15 mouse cellular contexts compared by ENCODE assay signal in the genomic region with DNA sequence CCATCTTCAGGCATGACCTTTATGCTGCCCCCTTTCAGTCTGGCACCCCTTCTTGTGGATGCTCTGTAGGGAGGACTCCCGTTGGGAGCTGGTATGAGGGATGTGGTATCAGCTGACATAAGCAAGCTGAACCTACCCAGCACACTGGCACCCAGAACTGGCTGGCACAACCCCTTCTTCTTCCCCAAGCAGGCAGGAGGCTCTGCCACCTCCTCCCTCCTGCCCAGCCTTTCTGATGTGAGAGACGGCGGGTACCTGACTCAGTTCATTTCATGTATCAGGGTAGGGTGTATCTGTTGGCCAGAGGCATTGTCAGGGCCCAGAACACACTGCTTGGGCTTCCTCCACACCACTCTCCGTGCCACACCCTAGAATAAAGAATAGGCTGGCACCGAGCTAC. TPM values are rescaled to one million over a fixed set of nuclear protein-coding genes. Genes with fewer than 3 reads are reported as not detected.
DNase-seq lines count a peak whose midpoint lies in the region; ATAC-seq lines count a peak whose summit lies in the region.
"Had no signal": no experiment of that assay in that cellular context is flagged by ENCODE, and none has a peak within 500 bp of the region (broad histone marks: within the 10 kb centered on the region; RNA-seq: fewer than 3 reads in every experiment).

No protein-coding gene starts in this region.

- WGBS in forebrain, embryonic 13.5 days, result 77% methylated on average over 5 of the region's 5 CpGs
- 92% methylated on average over 5 of the region's 5 CpGs for WGBS in forebrain, embryonic 11.5 days
- WGBS in hindbrain, embryonic 16.5 days, result 87% methylated on average over 5 of the region's 5 CpGs
- 91% methylated on average over 5 of the region's 5 CpGs for WGBS in hindbrain, embryonic 12.5 days
- WGBS in neural tube, embryonic 12.5 days, result 84% methylated on average over 5 of the region's 5 CpGs
- WGBS in heart, embryonic 10.5 days, result 78% methylated on average over 5 of the region's 5 CpGs

- no peaks in the 10 kb centered on the region for H3K9me3 ChIP-seq in forebrain, embryonic 13.5 days (replicated peaks)
- H3K9me3 ChIP-seq in forebrain, embryonic 11.5 days (ENCODE audit: control insufficient read depth, low read length), result no peaks in the 10 kb centered on the region
- H3K9me3 ChIP-seq in hindbrain, embryonic 16.5 days (ENCODE audit: control insufficient read depth, low read length), result no peaks in the 10 kb centered on the region
- H3K9me3 ChIP-seq in hindbrain, embryonic 12.5 days (replicated peaks), result no peaks in the 10 kb centered on the region
- no peaks in the 10 kb centered on the region for H3K9me3 ChIP-seq in neural tube, embryonic 12.5 days
- no peaks in the 10 kb centered on the region for H3K9me3 ChIP-seq in heart, embryonic 10.5 days
- H3K9me3 ChIP-seq: midbrain, embryonic 15.5 days had no signal

- H3K27ac ChIP-seq in forebrain, embryonic 13.5 days, result peak overlapping the region; percentile 1; the same call in 1 of the 2 replicates
- H3K27ac ChIP-seq in forebrain, embryonic 11.5 days (ENCODE audit: low read depth, low read length), result no peak overlapping the region
- H3K27ac ChIP-seq in hindbrain, embryonic 16.5 days (ENCODE audit: low read depth, low read length), result peak overlapping the region; percentile 44; the same call in 1 of the 2 replicates
- no peak overlapping the region for H3K27ac ChIP-seq in hindbrain, embryonic 12.5 days
- H3K27ac ChIP-seq in neural tube, embryonic 12.5 days, result no peak overlapping the region
- H3K27ac ChIP-seq in heart, embryonic 10.5 days, result no peak overlapping the region
- H3K27ac ChIP-seq: gastrocnemius, adult 2 months; liver, embryonic 14.5 days had no signal

- H3K36me3 ChIP-seq in forebrain, embryonic 13.5 days (ENCODE audit: poor library complexity, severe bottlenecking), result peaks cover 25% of the 10 kb centered on the region
- H3K36me3 ChIP-seq in forebrain, embryonic 11.5 days (ENCODE audit: control insufficient read depth, insufficient read depth, low read length), result no peaks in the 10 kb centered on the region
- H3K36me3 ChIP-seq in hindbrain, embryonic 16.5 days (ENCODE audit: control insufficient read depth, insufficient read depth, low read length), result peaks cover 8% of the 10 kb centered on the region; the same call in 1 of the 2 replicates
- peaks cover 18% of the 10 kb centered on the region for H3K36me3 ChIP-seq in hindbrain, embryonic 12.5 days
- peaks cover 12% of the 10 kb centered on the region; the same call in 1 of the 2 replicates for H3K36me3 ChIP-seq in neural tube, embryonic 12.5 days
- no peaks in the 10 kb centered on the region for H3K36me3 ChIP-seq in heart, embryonic 10.5 days

- H3K4me2 ChIP-seq in forebrain, embryonic 13.5 days, result no peak overlapping the region
- no peak overlapping the region for H3K4me2 ChIP-seq in forebrain, embryonic 11.5 days (ENCODE audit: low read depth, low read length, severe bottlenecking)
- no peak overlapping the region for H3K4me2 ChIP-seq in hindbrain, embryonic 16.5 days (ENCODE audit: low read length)
- H3K4me2 ChIP-seq in hindbrain, embryonic 12.5 days (replicated peaks), result no peak overlapping the region
- no peak overlapping the region for H3K4me2 ChIP-seq in neural tube, embryonic 12.5 days (replicated peaks)
- H3K4me2 ChIP-seq: heart, embryonic 11.5 days; lung, embryonic 14.5 days; midbrain, embryonic 15.5 days had no signal

- ATAC-seq in forebrain, embryonic 13.5 days, result no peak
- no peak for ATAC-seq in forebrain, embryonic 11.5 days (replicated peaks; ENCODE audit: low FRiP score)
- ATAC-seq in hindbrain, embryonic 16.5 days, result no peak
- no peak for ATAC-seq in hindbrain, embryonic 12.5 days (ENCODE audit: low FRiP score)
- ATAC-seq in neural tube, embryonic 12.5 days (ENCODE audit: low FRiP score, low read depth), result 0 out of 2 replicates have a peak, but pooled peaks have one; percentile 23
- ATAC-seq: intestine, embryonic 16.5 days had no signal

- no peak overlapping the region for H3K9ac ChIP-seq in forebrain, embryonic 13.5 days
- H3K9ac ChIP-seq in forebrain, embryonic 11.5 days (ENCODE audit: low read length), result no peak overlapping the region
- H3K9ac ChIP-seq in hindbrain, embryonic 16.5 days (ENCODE audit: low read depth, low read length), result no peak overlapping the region
- H3K9ac ChIP-seq in hindbrain, embryonic 12.5 days, result no peak overlapping the region
- no peak overlapping the region for H3K9ac ChIP-seq in neural tube, embryonic 12.5 days
- H3K9ac ChIP-seq: liver, embryonic 14.5 days; lung, embryonic 14.5 days; midbrain, embryonic 15.5 days had no signal

- no peaks in the 10 kb centered on the region for H3K27me3 ChIP-seq in forebrain, embryonic 13.5 days
- no peaks in the 10 kb centered on the region; the same call in 1 of the 2 replicates for H3K27me3 ChIP-seq in forebrain, embryonic 11.5 days (ENCODE audit: control insufficient read depth, insufficient read depth, low read length)
- H3K27me3 ChIP-seq in hindbrain, embryonic 16.5 days (replicated peaks; ENCODE audit: control insufficient read depth, insufficient read depth, low read length), result 0 out of 2 replicates have a peak, but pooled peaks cover 2% of the 10 kb centered on the region
- peaks cover 25% of the 10 kb centered on the region for H3K27me3 ChIP-seq in hindbrain, embryonic 12.5 days
- 0 out of 2 replicates have a peak, but pooled peaks cover 3% of the 10 kb centered on the region for H3K27me3 ChIP-seq in neural tube, embryonic 12.5 days (replicated peaks)
- H3K27me3 ChIP-seq in heart, embryonic 10.5 days (ENCODE audit: insufficient read depth, poor library complexity, severe bottlenecking), result peaks cover 99% of the 10 kb centered on the region
- H3K27me3 ChIP-seq: midbrain, embryonic 15.5 days had no signal

- H3K4me1 ChIP-seq in forebrain, embryonic 13.5 days, result peaks cover 37% of the 10 kb centered on the region
- H3K4me1 ChIP-seq in forebrain, embryonic 11.5 days (replicated peaks; ENCODE audit: control insufficient read depth, insufficient read depth, low read length), result no peaks in the 10 kb centered on the region; the same call in 1 of the 2 replicates
- H3K4me1 ChIP-seq in hindbrain, embryonic 16.5 days (ENCODE audit: control insufficient read depth, insufficient read depth, low read depth, low read length), result peaks cover 26% of the 10 kb centered on the region
- peaks cover 25% of the 10 kb centered on the region for H3K4me1 ChIP-seq in hindbrain, embryonic 12.5 days
- peaks cover 23% of the 10 kb centered on the region for H3K4me1 ChIP-seq in neural tube, embryonic 12.5 days
- peaks cover 21% of the 10 kb centered on the region for H3K4me1 ChIP-seq in heart, embryonic 10.5 days

- H3K4me3 ChIP-seq in forebrain, embryonic 13.5 days, result no peak overlapping the region
- no peak overlapping the region for H3K4me3 ChIP-seq in forebrain, embryonic 11.5 days (ENCODE audit: low read depth, low read length)
- no peak overlapping the region for H3K4me3 ChIP-seq in hindbrain, embryonic 16.5 days (ENCODE audit: low read length)
- H3K4me3 ChIP-seq in hindbrain, embryonic 12.5 days, result no peak overlapping the region
- no peak overlapping the region for H3K4me3 ChIP-seq in neural tube, embryonic 12.5 days
- no peak overlapping the region for H3K4me3 ChIP-seq in heart, embryonic 10.5 days
- H3K4me3 ChIP-seq: gastrocnemius, adult 2 months; midbrain, embryonic 15.5 days; myocyte had no signal

- DNase-seq in forebrain, embryonic 11.5 days (ENCODE audit: low spot score), result no peak
- DNase-seq in neural tube, embryonic 10.5 days (ENCODE audit: extremely low spot score, low spot score), result no peak
- DNase-seq in kidney, adult 18-20 months, result no peak
- no peak for DNase-seq in heart, embryonic 10.5 days (ENCODE audit: low spot score)
- DNase-seq: gastrocnemius, adult 2 months; lung, embryonic 14.5 days had no signal

RNA-seq across cellular contexts. Expression of gene Adgrb2, which starts 10.1 kb away (rescaled TPM):
- 6.4 and 8.3 TPM in 2 replicates for polyA plus RNA-seq in forebrain, embryonic 13.5 days (2015; fragmentation: Nextera tagmentation; extraction: Ambion mirVana)
- 3.6 and 8.2 TPM in 2 replicates for polyA plus RNA-seq in forebrain, embryonic 11.5 days (2014; fragmentation: Nextera tagmentation; extraction: Ambion mirVana)
- 13.4 and 14.9 TPM in 2 replicates for polyA plus RNA-seq in hindbrain, embryonic 16.5 days (2015; fragmentation: Nextera tagmentation; extraction: Ambion mirVana)
- polyA plus RNA-seq in hindbrain, embryonic 12.5 days (2016; fragmentation: Nextera tagmentation; extraction: Ambion mirVana), result 10.3 and 12.6 TPM in 2 replicates
- polyA plus RNA-seq in neural tube, embryonic 12.5 days (2016; fragmentation: Nextera tagmentation; extraction: Ambion mirVana), result 9.1 and 11.1 TPM in 2 replicates
- polyA plus RNA-seq in heart, embryonic 10.5 days (2016; fragmentation: Nextera tagmentation; extraction: Ambion mirVana), result 1.2 and 3.1 TPM in 2 replicates

RNA-seq across cellular contexts. Expression of gene Col16a1, which starts 52.9 kb away (rescaled TPM):
- 2.5 and 2.9 TPM in 2 replicates for polyA plus RNA-seq in forebrain, embryonic 13.5 days (2015; fragmentation: Nextera tagmentation; extraction: Ambion mirVana)
- polyA plus RNA-seq in forebrain, embryonic 11.5 days (2014; fragmentation: Nextera tagmentation; extraction: Ambion mirVana), result 5.9 and 6.3 TPM in 2 replicates
- 11.8 and 16.2 TPM in 2 replicates for polyA plus RNA-seq in hindbrain, embryonic 16.5 days (2015; fragmentation: Nextera tagmentation; extraction: Ambion mirVana)
- 29.8 and 32.5 TPM in 2 replicates for polyA plus RNA-seq in hindbrain, embryonic 12.5 days (2016; fragmentation: Nextera tagmentation; extraction: Ambion mirVana)
- 12.7 and 12.8 TPM in 2 replicates for polyA plus RNA-seq in neural tube, embryonic 12.5 days (2016; fragmentation: Nextera tagmentation; extraction: Ambion mirVana)
- polyA plus RNA-seq in heart, embryonic 10.5 days (2016; fragmentation: Nextera tagmentation; extraction: Ambion mirVana), result 11.0 and 11.7 TPM in 2 replicates

Comparison
In these comparisons a context has a peak if more than half of its experiments do, and no peak if none do; other contexts are left out.
1. H3K27ac ChIP-seq: peak in forebrain, embryonic 13.5 days (single experiment) and hindbrain, embryonic 16.5 days (single experiment); none in forebrain, embryonic 11.5 days (single experiment), hindbrain, embryonic 12.5 days (single experiment), neural tube, embryonic 12.5 days (single experiment) and heart, embryonic 10.5 days (single experiment).